Mouse (Mus musculus): ENCODE results near the gene Med18. TPM values are rescaled to one million over a fixed set of nuclear protein-coding genes. Genes with fewer than 3 reads are reported as not detected.

Med18 gene
- polyA plus RNA-seq, 1 experiment from 2014 or later, result 19.2 TPM

DNA sequence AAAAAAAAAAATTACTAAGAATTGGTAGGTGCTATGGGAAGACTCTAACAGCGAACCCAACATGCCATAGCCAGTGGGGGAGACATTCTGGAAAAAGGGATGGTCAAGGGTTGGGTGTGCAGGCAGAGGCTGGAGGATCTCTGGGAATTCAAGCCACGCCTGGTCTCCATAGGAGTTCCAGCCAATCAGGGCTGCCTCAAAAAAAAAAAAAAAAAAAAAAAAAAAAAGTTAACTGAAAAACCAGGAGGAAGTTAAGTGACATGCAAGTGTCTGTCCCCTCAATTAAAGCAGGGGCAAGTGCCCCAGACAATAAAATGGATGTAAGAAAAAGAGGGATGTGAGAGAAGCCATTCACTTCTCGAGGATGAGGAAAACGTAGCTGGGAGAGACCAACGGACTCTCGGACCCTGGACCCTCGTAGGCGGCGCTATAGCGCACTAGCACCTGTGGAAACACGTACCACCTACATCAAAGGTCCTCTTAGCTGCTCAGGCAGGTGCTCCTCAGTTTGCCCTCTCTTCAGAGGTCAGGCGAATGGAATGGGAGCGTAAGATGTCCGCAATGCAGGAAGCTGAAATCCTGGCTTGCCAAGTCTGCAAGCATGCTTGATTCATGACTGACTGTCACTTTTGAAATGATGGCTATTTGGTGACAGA lies 30.9 kb downstream of the Med18 start:
- 14% methylated on average over 14 of the region's 14 CpGs for WGBS
- H3K36me3 ChIP-seq (ENCODE audit: control insufficient read depth, insufficient read depth, low read length), result no peaks in the 10 kb centered on the region

DNA sequence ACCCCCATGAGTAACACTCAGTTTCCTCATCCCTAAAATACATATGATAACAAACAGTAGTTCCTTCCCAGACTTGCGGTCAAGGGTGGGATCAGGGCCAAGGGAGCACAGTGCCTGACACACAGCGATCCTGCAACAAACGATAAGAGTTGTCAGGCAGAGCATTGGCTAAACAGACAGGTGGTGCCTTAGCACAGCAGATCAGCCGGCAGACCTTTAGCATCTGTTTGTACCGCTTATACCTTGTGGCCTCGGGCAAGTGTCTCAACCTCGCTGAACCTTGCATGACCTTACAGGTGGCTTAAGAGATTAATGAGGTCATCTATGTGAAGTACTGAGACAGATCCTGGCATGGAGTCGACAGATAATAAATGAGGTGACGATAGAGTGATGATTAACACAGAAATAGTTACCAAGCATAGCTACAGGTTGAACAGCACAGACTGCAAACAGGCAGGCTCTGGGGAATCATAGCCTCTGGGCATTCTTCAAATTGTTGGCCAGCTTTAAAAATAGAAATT lies 35.6 kb downstream of the Med18 start:
- no peak overlapping the region for H3K4me2 ChIP-seq
- H3K9me3 ChIP-seq (ENCODE audit: control insufficient read depth, low read length), result no peaks in the 10 kb centered on the region
- H3K36me3 ChIP-seq (ENCODE audit: control insufficient read depth, insufficient read depth, low read length), result no peaks in the 10 kb centered on the region
- H3K9ac ChIP-seq (ENCODE audit: low read length), result no peak overlapping the region
- H3K4me1 ChIP-seq (ENCODE audit: control insufficient read depth, insufficient read depth, low read length), result no peaks in the 10 kb centered on the region
- 80% methylated on average over 9 of the region's 9 CpGs for WGBS
- ATAC-seq (ENCODE audit: low FRiP score), result no peak
- DNase-seq (ENCODE audit: low spot score, missing footprints), result no peak
- H3K27me3 ChIP-seq (ENCODE audit: control insufficient read depth, insufficient read depth, low read length), result no peaks in the 10 kb centered on the region
- no peak overlapping the region for H3K4me3 ChIP-seq (ENCODE audit: low read depth, low read length)
- no peak overlapping the region for H3K27ac ChIP-seq (ENCODE audit: low read depth, low read length)

More for the DNA sequence above, 30.9 kb downstream of the Med18 start:
- H3K9me3 ChIP-seq (ENCODE audit: control insufficient read depth, low read length), result no peaks in the 10 kb centered on the region
- no peaks in the 10 kb centered on the region for H3K4me1 ChIP-seq (ENCODE audit: control insufficient read depth, insufficient read depth, low read length)
- H3K9ac ChIP-seq (ENCODE audit: low read length), result no peak overlapping the region
- H3K4me2 ChIP-seq, result peak overlapping the region; percentile 25; the same call in 1 of the 2 replicates
- ATAC-seq (ENCODE audit: low FRiP score) (no peak), DNase-seq (ENCODE audit: low spot score, missing footprints) (no peak)
- H3K4me3 ChIP-seq (ENCODE audit: low read depth, low read length), result no peak overlapping the region
- no peaks in the 10 kb centered on the region for H3K27me3 ChIP-seq (ENCODE audit: control insufficient read depth, insufficient read depth, low read length)
- no peak overlapping the region for H3K27ac ChIP-seq (ENCODE audit: low read depth, low read length)

DNA sequence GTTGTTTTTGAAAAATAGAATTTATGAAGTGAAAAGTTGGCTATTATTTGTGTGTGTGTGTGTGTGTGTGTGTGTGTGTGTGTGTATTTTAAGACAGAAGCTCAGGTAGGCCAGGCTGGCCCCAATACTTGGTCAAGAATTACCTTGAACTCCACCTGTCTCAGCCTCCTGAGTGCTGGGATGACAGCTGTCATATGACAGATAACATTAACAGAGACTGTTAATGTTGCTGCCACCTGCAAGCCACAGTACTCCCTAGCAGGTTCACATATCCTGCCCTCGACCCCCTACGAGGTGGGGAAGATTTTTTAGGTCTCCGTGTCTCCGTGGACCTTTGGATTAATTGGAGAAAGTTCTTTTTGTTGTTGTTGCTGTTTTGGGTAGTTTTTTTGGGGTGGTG lies 36.2 kb downstream of the Med18 start:
- Histone ChIP-seq H3K9ac (ENCODE audit: low read length) (no peak overlapping the region), H3K4me2 (no peak overlapping the region), H3K4me3 (ENCODE audit: low read depth, low read length) (no peak overlapping the region), H3K36me3 (ENCODE audit: control insufficient read depth, insufficient read depth, low read length) (no peaks in the 10 kb centered on the region), H3K27ac (ENCODE audit: low read depth, low read length) (no peak overlapping the region), H3K4me1 (ENCODE audit: control insufficient read depth, insufficient read depth, low read length) (no peaks in the 10 kb centered on the region), H3K27me3 (ENCODE audit: control insufficient read depth, insufficient read depth, low read length) (no peaks in the 10 kb centered on the region), H3K9me3 (ENCODE audit: control insufficient read depth, low read length) (no peaks in the 10 kb centered on the region)
- DNase-seq (ENCODE audit: low spot score, missing footprints) (no peak), ATAC-seq (ENCODE audit: low FRiP score) (no peak)
- WGBS, result 85% methylated on average over 4 of the region's 4 CpGs

- no peak overlapping the region for H3K4me2 ChIP-seq
- no peaks in the 10 kb centered on the region for H3K27me3 ChIP-seq (ENCODE audit: control insufficient read depth, insufficient read depth, low read length)
- 63% methylated on average over 2 of the region's 2 CpGs for WGBS
- ATAC-seq (ENCODE audit: low FRiP score) (no peak), DNase-seq (ENCODE audit: low spot score, missing footprints) (no peak)
- H3K27ac ChIP-seq (ENCODE audit: low read depth, low read length), result no peak overlapping the region
- H3K4me1 ChIP-seq (ENCODE audit: control insufficient read depth, insufficient read depth, low read length), result peaks cover 1% of the 10 kb centered on the region
- H3K9ac ChIP-seq (ENCODE audit: low read length), result no peak overlapping the region
- H3K9me3 ChIP-seq (ENCODE audit: control insufficient read depth, low read length), result no peaks in the 10 kb centered on the region
- no peak overlapping the region for H3K4me3 ChIP-seq (ENCODE audit: low read depth, low read length)
- no peaks in the 10 kb centered on the region for H3K36me3 ChIP-seq (ENCODE audit: control insufficient read depth, insufficient read depth, low read length)
Observed at GRCm38 (mm10) chr4:132426021-132426420, 37.7 kb downstream of the Med18 start.

- Histone ChIP-seq H3K36me3 (ENCODE audit: control insufficient read depth, insufficient read depth, low read length) (no peaks in the 10 kb centered on the region), H3K27me3 (ENCODE audit: control insufficient read depth, insufficient read depth, low read length) (no peaks in the 10 kb centered on the region), H3K27ac (ENCODE audit: low read depth, low read length) (no peak overlapping the region), H3K4me2 (no peak overlapping the region), H3K9ac (ENCODE audit: low read length) (no peak overlapping the region), H3K4me1 (ENCODE audit: control insufficient read depth, insufficient read depth, low read length) (peaks cover 12% of the 10 kb centered on the region), H3K4me3 (ENCODE audit: low read depth, low read length) (no peak overlapping the region), H3K9me3 (ENCODE audit: control insufficient read depth, low read length) (no peaks in the 10 kb centered on the region)
- 92% methylated on average over 5 of the region's 5 CpGs for WGBS
- DNase-seq (ENCODE audit: low spot score, missing footprints) (no peak), ATAC-seq (ENCODE audit: low FRiP score) (no peak)
Observed at GRCm38 (mm10) chr4:132424765-132425164, 39.0 kb downstream of the Med18 start.

DNA sequence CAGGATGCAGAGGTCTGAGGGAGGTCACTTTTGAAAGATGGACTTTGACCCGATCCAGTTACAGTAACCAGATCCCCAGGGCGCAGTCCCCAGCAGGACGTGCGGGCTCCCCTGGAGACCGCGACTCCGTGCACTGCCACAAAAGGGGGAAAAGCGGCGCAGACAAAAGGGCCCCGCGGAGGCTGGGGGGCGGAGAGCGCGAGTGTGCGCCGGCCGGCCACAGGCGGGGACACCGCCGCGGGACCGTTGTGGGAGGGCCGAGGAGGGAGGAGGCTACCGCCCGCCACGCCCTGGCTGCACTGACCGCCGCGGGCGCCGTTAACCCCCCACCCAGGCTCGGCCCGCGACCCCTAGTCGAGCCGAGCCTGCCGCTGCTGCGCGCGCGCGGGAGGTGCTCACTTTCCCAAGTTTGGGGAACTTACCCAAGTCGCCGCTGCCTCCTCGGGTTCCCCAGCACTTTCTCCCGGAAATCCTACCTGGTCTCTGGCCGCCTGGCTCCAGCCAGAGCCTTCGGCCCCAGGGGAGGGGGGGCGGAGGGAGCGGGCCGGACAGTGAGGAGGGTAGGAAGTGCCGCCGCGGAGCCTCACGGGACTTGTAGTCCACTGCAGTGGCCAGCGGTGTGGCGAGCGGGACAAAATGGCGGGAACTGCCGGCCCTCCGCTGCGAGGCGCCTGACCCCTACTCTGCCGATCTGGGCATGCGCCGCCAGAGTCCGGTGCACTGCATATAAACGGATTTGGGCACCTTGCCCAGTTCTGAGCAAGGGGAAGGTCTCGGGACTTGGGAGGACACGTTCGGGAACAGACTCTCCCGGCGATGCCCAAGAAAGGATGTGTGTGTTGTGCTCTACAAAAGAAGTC lies 41.6 kb downstream of the Med18 start, which contains the start of gene Phactr4:
Phactr4 (minus strand) TSS at position 567 of the 860 bp plus-strand sequence.
- ATAC-seq (ENCODE audit: low FRiP score) (peak; percentile 99), DNase-seq (ENCODE audit: low spot score, missing footprints) (peak; percentile 99)
- Histone ChIP-seq H3K4me2 (peak within 1 kb of the TSS; percentile 60), H3K36me3 (ENCODE audit: control insufficient read depth, insufficient read depth, low read length) (no peaks in the 10 kb centered on the region), H3K27ac (ENCODE audit: low read depth, low read length) (peak within 1 kb of the TSS; percentile 96), H3K4me1 (ENCODE audit: control insufficient read depth, insufficient read depth, low read length) (peaks cover 12% of the 10 kb centered on the region), H3K4me3 (ENCODE audit: low read depth, low read length) (peak within 1 kb of the TSS; percentile 85), H3K27me3 (ENCODE audit: control insufficient read depth, insufficient read depth, low read length) (no peaks in the 10 kb centered on the region), H3K9ac (ENCODE audit: low read length) (peak within 1 kb of the TSS; percentile 88), H3K9me3 (ENCODE audit: control insufficient read depth, low read length) (no peaks in the 10 kb centered on the region)
- under 1% methylated on average over 69 of the region's 73 CpGs for WGBS

DNA sequence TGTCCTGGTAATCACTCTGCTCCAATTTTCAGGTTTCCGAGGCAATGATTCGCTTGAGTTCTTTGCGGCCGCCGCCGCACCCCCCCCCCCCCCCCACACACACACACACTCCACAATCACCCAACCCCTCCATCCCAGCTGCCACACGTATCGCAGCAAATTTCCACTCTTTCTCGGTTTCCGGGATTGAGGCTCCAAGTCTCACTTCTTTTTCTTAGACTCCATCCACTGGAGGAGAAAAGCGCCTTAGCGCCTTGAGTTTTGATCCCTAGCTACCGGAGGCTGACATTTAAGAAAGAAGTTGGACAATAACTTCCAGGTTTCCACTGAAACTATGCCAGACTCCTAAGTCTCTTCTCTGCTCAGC lies 42.2 kb downstream of the Med18 start:
- no peak for DNase-seq (ENCODE audit: low spot score, missing footprints)
- Histone ChIP-seq H3K27ac (ENCODE audit: low read depth, low read length) (peak overlapping the region; percentile 96), H3K9ac (ENCODE audit: low read length) (peak overlapping the region; percentile 88), H3K4me3 (ENCODE audit: low read depth, low read length) (peak overlapping the region; percentile 85), H3K4me2 (peak overlapping the region; percentile 60), H3K9me3 (ENCODE audit: control insufficient read depth, low read length) (no peaks in the 10 kb centered on the region), H3K27me3 (ENCODE audit: control insufficient read depth, insufficient read depth, low read length) (no peaks in the 10 kb centered on the region), H3K4me1 (ENCODE audit: control insufficient read depth, insufficient read depth, low read length) (peaks cover 12% of the 10 kb centered on the region), H3K36me3 (ENCODE audit: control insufficient read depth, insufficient read depth, low read length) (no peaks in the 10 kb centered on the region)
- no peak for ATAC-seq (ENCODE audit: low FRiP score)
- WGBS, result under 1% methylated on average over 13 of the region's 13 CpGs

DNA sequence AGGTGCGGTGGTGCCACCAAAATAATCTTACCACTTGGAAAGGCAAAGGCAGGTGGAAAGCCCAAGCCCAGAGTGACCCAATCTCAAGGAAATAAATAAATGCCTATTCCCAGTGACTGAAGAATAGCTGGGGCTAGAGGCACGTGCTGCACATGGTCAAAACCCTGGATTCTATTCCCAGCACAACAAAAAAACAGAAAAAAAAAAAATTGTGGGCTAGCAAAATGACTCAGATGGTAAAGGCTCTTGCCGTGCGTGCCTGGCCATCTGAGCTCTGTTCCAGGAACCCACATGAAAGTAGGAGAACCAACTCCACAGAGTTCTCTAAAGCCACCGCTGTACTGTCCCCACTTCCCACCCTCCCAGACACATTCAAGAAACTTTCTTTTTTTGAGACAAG lies 43.2 kb downstream of the Med18 start:
- Histone ChIP-seq H3K9ac (ENCODE audit: low read length) (peak overlapping the region; percentile 88; the same call in 1 of the 2 replicates), H3K27me3 (ENCODE audit: control insufficient read depth, insufficient read depth, low read length) (no peaks in the 10 kb centered on the region), H3K4me3 (ENCODE audit: low read depth, low read length) (peak overlapping the region; percentile 85; the same call in 1 of the 2 replicates), H3K27ac (ENCODE audit: low read depth, low read length) (no peak overlapping the region), H3K4me1 (ENCODE audit: control insufficient read depth, insufficient read depth, low read length) (peaks cover 12% of the 10 kb centered on the region), H3K4me2 (peak overlapping the region; percentile 60), H3K36me3 (ENCODE audit: control insufficient read depth, insufficient read depth, low read length) (no peaks in the 10 kb centered on the region), H3K9me3 (ENCODE audit: control insufficient read depth, low read length) (no peaks in the 10 kb centered on the region)
- DNase-seq (ENCODE audit: low spot score, missing footprints) (no peak), ATAC-seq (ENCODE audit: low FRiP score) (no peak)
- 85% methylated on average over 5 of the region's 5 CpGs for WGBS

GRCm38 (mm10) chr4:132415966-132416365 lies 47.8 kb downstream of the Med18 start:
- Histone ChIP-seq H3K27ac (ENCODE audit: low read depth, low read length) (no peak overlapping the region), H3K4me1 (ENCODE audit: control insufficient read depth, insufficient read depth, low read length) (peaks cover 10% of the 10 kb centered on the region), H3K9me3 (ENCODE audit: control insufficient read depth, low read length) (no peaks in the 10 kb centered on the region), H3K36me3 (ENCODE audit: control insufficient read depth, insufficient read depth, low read length) (peaks cover 3% of the 10 kb centered on the region; the same call in 1 of the 2 replicates), H3K4me2 (no peak overlapping the region), H3K27me3 (ENCODE audit: control insufficient read depth, insufficient read depth, low read length) (no peaks in the 10 kb centered on the region), H3K4me3 (ENCODE audit: low read depth, low read length) (no peak overlapping the region), H3K9ac (ENCODE audit: low read length) (no peak overlapping the region)
- ATAC-seq (ENCODE audit: low FRiP score) (no peak), DNase-seq (ENCODE audit: low spot score, missing footprints) (no peak)
